Mouse (Mus musculus) activated CD4-positive, CD25-positive, alpha-beta regulatory T cell (primary cell): Measurements from ENCODE around the gene Tomm20. TPM values are rescaled to one million over a fixed set of nuclear protein-coding genes. Genes with fewer than 3 reads are reported as not detected.

Source experiments
- polyA plus RNA-seq, 2 experiments: library from polyadenylated mRNA; unstranded; fragments of 100-300 nt; shearing (Covaris generic); gene quantifications; one replicate each; pipeline ENCODE4 v1.2.1; 2017

The Tomm20 gene
- 100 to 1,000 TPM; 122 to 169 TPM for polyA plus RNA-seq

GRCm38 (mm10) chr8:126945730-126946163, at the start of gene Tomm20:
Gene Tomm20 (minus strand): TSS chr8:126945844.

GRCm38 (mm10) chr8:126970579-126971313, 25.1 kb upstream of the Tomm20 start, which contains the start of gene Rbm34:
Gene Rbm34 (minus strand): TSS chr8:126971071.

Other genes with a start within 250 kb of the Tomm20 start
- gene Rbm34, start 25.2 kb upstream of the Tomm20 start, polyA plus RNA-seq = 10 to 100 TPM; 36.4 to 48.7 TPM
- under 1 TPM; 0.70 to 0.98 TPM for gene Pard3, start 118.0 kb upstream of the Tomm20 start, polyA plus RNA-seq